Mouse (Mus musculus) c-Kit-positive CD71-positive TER-119-negative erythroid progenitor cells, embryonic 14.5 days (primary cell): Measurements from ENCODE around the gene Isg20l2.

Source experiments
- DNase-seq: peaks from one replicate; pipeline ENCODE4 v3.0.0-alpha.2; 2013; ENCODE audit warnings: low read depth

Isg20l2 gene

GRCm38 (mm10) chr3:87948378-87949265, 18.5 kb downstream of the Isg20l2 start, which contains the start of gene Crabp2:
Gene Crabp2, plus strand, starts transcription at chr3:87948666.
- DNase-seq, result no peak

GRCm38 (mm10) chr3:87949266-87949954, 19.3 kb downstream of the Isg20l2 start:
- DNase-seq, result no peak

GRCm38 (mm10) chr3:87949955-87950515, 19.9 kb downstream of the Isg20l2 start:
- no peak for DNase-seq

GRCm38 (mm10) chr3:87951946-87952345, 21.8 kb downstream of the Isg20l2 start:
- no peak for DNase-seq

GRCm38 (mm10) chr3:87952440-87952839, 22.3 kb downstream of the Isg20l2 start:
- DNase-seq, result no peak

GRCm38 (mm10) chr3:87958056-87958455, 27.9 kb downstream of the Isg20l2 start:
- no peak for DNase-seq

- no peak for DNase-seq
Measured at GRCm38 (mm10) chr3:87958476-87958875, 28.4 kb downstream of the Isg20l2 start.

- no peak for DNase-seq
Measured at GRCm38 (mm10) chr3:87958967-87959366, 28.9 kb downstream of the Isg20l2 start.

- DNase-seq, result no peak
Measured at GRCm38 (mm10) chr3:87959371-87959770, 29.3 kb downstream of the Isg20l2 start.

GRCm38 (mm10) chr3:87960191-87960585, 30.1 kb downstream of the Isg20l2 start:
- no peak for DNase-seq

- DNase-seq, result peak; percentile 75
Measured at GRCm38 (mm10) chr3:87960586-87961191, 30.6 kb downstream of the Isg20l2 start.

- peak; percentile 40 for DNase-seq
Measured at GRCm38 (mm10) chr3:87970184-87970938, 40.2 kb downstream of the Isg20l2 start.

GRCm38 (mm10) chr3:87970939-87971488, 40.9 kb downstream of the Isg20l2 start, which contains the start of gene Nes:
Gene Nes, plus strand, starts transcription at chr3:87971078.
- DNase-seq, result no peak

GRCm38 (mm10) chr3:87971489-87972202, 41.5 kb downstream of the Isg20l2 start:
- no peak for DNase-seq

GRCm38 (mm10) chr3:87972203-87972664, 42.1 kb downstream of the Isg20l2 start:
- DNase-seq, result no peak

- DNase-seq, result no peak
Measured at GRCm38 (mm10) chr3:87972776-87973175, 42.7 kb downstream of the Isg20l2 start.

GRCm38 (mm10) chr3:87973593-87974380, 43.7 kb downstream of the Isg20l2 start:
- DNase-seq, result no peak

- DNase-seq, result no peak
Measured at GRCm38 (mm10) chr3:87974381-87974987, 44.4 kb downstream of the Isg20l2 start.

GRCm38 (mm10) chr3:87979493-87979892, 49.4 kb downstream of the Isg20l2 start:
- no peak for DNase-seq
